Mouse (Mus musculus) lung, adult 10 weeks (tissue): Measurements from ENCODE around the gene Olfr577. TPM values are rescaled to one million over a fixed set of nuclear protein-coding genes. Genes with fewer than 3 reads are reported as not detected.

Experiments used
- polyA plus RNA-seq: library from polyadenylated mRNA; stranded (reverse); fragments of 350-450 nt; fragmentation: Illumina TruSeq; extraction: RNeasy Lipid Tissue Mini Kit (QIAGEN cat#74804); gene quantifications from one replicate; pipeline ENCODE4 v1.2.3, GENCODE M21; 2014; ENCODE audit warnings: low read depth, low replicate concordance; ENCODE audit not compliant: insufficient read depth

Gene Olfr577
- polyA plus RNA-seq, result not detected

GRCm38 (mm10) chr7:102975843-102976242 lies at the start of gene Olfr577:
Olfr577 (minus strand) TSS chr7:102975943.

GRCm38 (mm10) chr7:102989224-102989623 lies 13.5 kb upstream of the Olfr577 start, which contains the start of gene Olfr578:
Olfr578 (minus strand) TSS chr7:102989324.

GRCm38 (mm10) chr7:102962360-102962759 lies 13.4 kb downstream of the Olfr577 start, which contains the start of gene Olfr576:
Olfr576 (plus strand) TSS chr7:102962660.

GRCm38 (mm10) chr7:102958593-102958992 lies 17.1 kb downstream of the Olfr577 start, which contains the start of gene Olfr575:
Olfr575 (minus strand) TSS chr7:102958775.

GRCm38 (mm10) chr7:102948167-102948566 lies 27.6 kb downstream of the Olfr577 start, which contains the start of gene Olfr574:
Olfr574 (plus strand) TSS chr7:102948467.

GRCm38 (mm10) chr7:102942475-102942874 lies 33.3 kb downstream of the Olfr577 start, which contains the start of gene Olfr573-ps1:
Olfr573-ps1 (minus strand) TSS chr7:102942575.

GRCm38 (mm10) chr7:102924109-102924508 lies 51.6 kb downstream of the Olfr577 start, which contains the start of gene Olfr572:
Olfr572 (plus strand) TSS chr7:102924409.

Other genes starting within 250 kb of the Olfr577 start
- gene Olfr559, start 248.5 kb downstream of the Olfr577 start, polyA plus RNA-seq, result not detected
- gene Olfr560, start 216.6 kb downstream of the Olfr577 start, polyA plus RNA-seq, result not detected
- gene Olfr78, start 216.5 kb downstream of the Olfr577 start, polyA plus RNA-seq, result not detected
- gene Olfr561, start 204.7 kb downstream of the Olfr577 start, polyA plus RNA-seq, result not detected
- gene Olfr564, start 172.5 kb downstream of the Olfr577 start, polyA plus RNA-seq, result not detected
- gene Olfr566, start 117.2 kb downstream of the Olfr577 start, polyA plus RNA-seq, result not detected
- gene Olfr568, start 98.8 kb downstream of the Olfr577 start, polyA plus RNA-seq, result not detected
- not detected for gene Olfr569, start 85.1 kb downstream of the Olfr577 start, polyA plus RNA-seq
- gene Olfr570, start 81.4 kb downstream of the Olfr577 start, polyA plus RNA-seq, result not detected
- not detected for gene Olfr571, start 58.4 kb downstream of the Olfr577 start, polyA plus RNA-seq
- not detected for gene Olfr572, start 51.5 kb downstream of the Olfr577 start, polyA plus RNA-seq
- gene Olfr573-ps1, start 33.4 kb downstream of the Olfr577 start, polyA plus RNA-seq, result not detected
- gene Olfr574, start 27.5 kb downstream of the Olfr577 start, polyA plus RNA-seq, result not detected
- not detected for gene Olfr575, start 17.2 kb downstream of the Olfr577 start, polyA plus RNA-seq
- not detected for gene Olfr576, start 13.3 kb downstream of the Olfr577 start, polyA plus RNA-seq
- gene Olfr578, start 13.4 kb upstream of the Olfr577 start, polyA plus RNA-seq, result not detected
- not detected for gene Olfr582, start 62.1 kb upstream of the Olfr577 start, polyA plus RNA-seq
- not detected for gene Olfr583, start 75.4 kb upstream of the Olfr577 start, polyA plus RNA-seq
- not detected for gene Olfr584, start 105.9 kb upstream of the Olfr577 start, polyA plus RNA-seq
- gene Olfr585, start 121.8 kb upstream of the Olfr577 start, polyA plus RNA-seq, result not detected
- gene Olfr586, start 149.7 kb upstream of the Olfr577 start, polyA plus RNA-seq, result not detected
- gene Olfr588-ps1, start 164.9 kb upstream of the Olfr577 start, polyA plus RNA-seq, result not detected
- gene Olfr589, start 180.4 kb upstream of the Olfr577 start, polyA plus RNA-seq, result not detected
- not detected for gene Olfr591, start 202.4 kb upstream of the Olfr577 start, polyA plus RNA-seq
- not detected for gene Olfr592, start 208.9 kb upstream of the Olfr577 start, polyA plus RNA-seq
- not detected for gene Olfr593, start 235.9 kb upstream of the Olfr577 start, polyA plus RNA-seq
- gene Olfr594, start 241.1 kb upstream of the Olfr577 start, polyA plus RNA-seq, result not detected